10 mouse cellular contexts compared by ENCODE assay signal in the genomic region with DNA sequence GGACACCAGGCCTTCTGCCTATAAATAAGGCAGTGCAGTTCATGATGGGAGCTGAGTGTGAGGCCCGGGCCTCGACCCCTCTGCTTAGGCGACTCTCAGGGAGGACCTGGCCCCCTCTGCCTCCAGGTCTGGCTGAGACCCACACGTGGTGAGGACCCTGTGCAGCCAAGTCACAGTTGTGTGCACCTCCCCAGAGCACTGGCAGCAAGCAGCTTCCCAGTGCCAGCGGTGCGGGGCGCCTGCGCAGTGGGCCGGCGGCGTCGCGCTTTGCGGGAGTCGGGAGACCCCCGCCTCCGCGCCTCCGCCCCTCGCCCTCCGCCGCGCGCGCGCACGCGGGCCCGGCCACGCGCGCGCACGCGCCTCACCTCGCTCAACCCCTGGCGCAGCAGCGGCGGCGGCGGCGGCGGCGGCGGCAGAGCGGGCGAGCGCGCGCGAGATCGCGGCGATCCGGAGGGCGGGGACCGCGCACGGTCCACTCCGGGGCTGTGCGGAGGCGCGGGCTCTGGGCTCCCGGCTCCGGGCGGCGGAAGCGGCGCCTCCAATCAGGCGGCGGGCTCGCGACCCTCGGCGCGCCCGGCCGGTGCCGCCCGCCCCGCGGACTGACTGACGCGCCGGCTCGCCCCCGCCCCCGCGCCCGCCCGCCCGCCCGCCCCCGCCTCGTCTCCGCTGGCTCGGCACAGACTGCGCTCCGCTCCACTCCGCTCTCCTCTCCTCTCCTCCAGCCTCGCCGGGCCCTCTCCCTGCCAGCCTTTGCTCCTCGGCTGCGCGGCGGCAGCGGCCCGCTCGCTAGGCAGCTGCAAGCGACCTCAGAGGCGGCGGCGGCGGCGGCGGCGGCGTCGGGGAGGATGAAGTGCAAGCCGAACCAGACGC. TPM values are rescaled to one million over a fixed set of nuclear protein-coding genes. Genes with fewer than 3 reads are reported as not detected.
DNase-seq lines count a peak whose midpoint lies in the region; ATAC-seq and TF ChIP-seq lines count a peak whose summit lies in the region.
"Not testable (repeated sequence)": the region's sequence is repeated elsewhere in the genome, so short reads cannot be mapped to it uniquely, and the experiment has no call there.
"Had no signal": no experiment of that assay in that cellular context is flagged by ENCODE, and none has a peak within 500 bp of the region (broad histone marks: within the 10 kb centered on the region; RNA-seq: fewer than 3 reads in every experiment).

A gene (plus strand): TSS at position 388 of the 870 bp plus-strand sequence.

- not testable (repeated sequence) for H3K36me3 ChIP-seq in embryonic facial prominence, embryonic 15.5 days; heart, embryonic 11.5 days (ENCODE audit: control insufficient read depth, insufficient read depth, low read length); hindbrain, postnatal 0 days (ENCODE audit: insufficient read depth, low read length); liver, embryonic 11.5 days (ENCODE audit: control insufficient read depth, insufficient read depth, low read length); midbrain, postnatal 0 days (ENCODE audit: insufficient read depth, low read length); testis, adult 2 months (ENCODE audit: control insufficient read depth, insufficient read depth, low read length)

- not testable (repeated sequence) for H3K9me3 ChIP-seq in embryonic facial prominence, embryonic 15.5 days (replicated peaks); heart, embryonic 11.5 days (replicated peaks; ENCODE audit: control insufficient read depth, low read length); hindbrain, postnatal 0 days (ENCODE audit: low read length); liver, embryonic 11.5 days (ENCODE audit: control insufficient read depth, low read length); midbrain, postnatal 0 days (ENCODE audit: low read length)

- not testable (repeated sequence) for TF ChIP-seq POLR2A in testis, adult 2 months (IDR thresholded peaks at IDR 0.05; ENCODE audit: control insufficient read depth, low read depth, low read length)

- H3K9ac ChIP-seq in embryonic facial prominence, embryonic 15.5 days; heart, embryonic 11.5 days (ENCODE audit: low read depth, low read length); hindbrain, postnatal 0 days (replicated peaks; ENCODE audit: low read length); liver, embryonic 11.5 days (ENCODE audit: low read depth, low read length); midbrain, postnatal 0 days (replicated peaks; ENCODE audit: low read length, poor library complexity, severe bottlenecking): not testable (repeated sequence)

- H3K4me2 ChIP-seq in embryonic facial prominence, embryonic 15.5 days (replicated peaks), result peak within 1 kb of the TSS; percentile 40
- H3K4me2 ChIP-seq in heart, embryonic 11.5 days, result peak within 1 kb of the TSS; percentile 38
- not testable (repeated sequence) for H3K4me2 ChIP-seq in hindbrain, postnatal 0 days (ENCODE audit: low read depth, low read length); liver, embryonic 11.5 days; midbrain, postnatal 0 days (ENCODE audit: low read depth, low read length, poor library complexity, severe bottlenecking)

- ATAC-seq in cerebellum, adult (ENCODE audit: insufficient number of reproducible peaks, low FRiP score, low TSS enrichment), result peak; percentile 74
- peak; percentile 88 for ATAC-seq in embryonic facial prominence, embryonic 15.5 days (ENCODE audit: insufficient number of reproducible peaks, low FRiP score, low TSS enrichment, low read depth)
- ATAC-seq in heart, embryonic 11.5 days (replicated peaks; ENCODE audit: insufficient number of reproducible peaks, low FRiP score, low TSS enrichment), result peak; percentile 79
- ATAC-seq in hindbrain, postnatal 0 days, result peak; percentile 93
- ATAC-seq in liver, embryonic 11.5 days (replicated peaks; ENCODE audit: low FRiP score), result peak; percentile 67
- ATAC-seq in midbrain, postnatal 0 days (ENCODE audit: low FRiP score), result peak; percentile 91

- DNase-seq in hindbrain, postnatal 0 days (ENCODE audit: low spot score); layer of hippocampus, adult 8-10 months (ENCODE audit: low spot score in 2 of 2); liver, embryonic 11.5 days (ENCODE audit: low spot score); midbrain, postnatal 0 days (ENCODE audit: low spot score): not testable (repeated sequence)

- H3K4me1 ChIP-seq in embryonic facial prominence, embryonic 15.5 days; heart, embryonic 11.5 days (ENCODE audit: control insufficient read depth, insufficient read depth, low read length); hindbrain, postnatal 0 days (ENCODE audit: insufficient read depth, low read length); liver, embryonic 11.5 days (replicated peaks; ENCODE audit: control insufficient read depth, insufficient read depth, low read length); midbrain, postnatal 0 days (ENCODE audit: insufficient read depth, low read length); testis, adult 2 months (ENCODE audit: control insufficient read depth, insufficient read depth, low read length): not testable (repeated sequence)

- not testable (repeated sequence) for TF ChIP-seq CTCF in hindbrain, postnatal 0 days (IDR thresholded peaks at IDR 0.05; ENCODE audit: low read depth); midbrain, postnatal 0 days (IDR thresholded peaks at IDR 0.05); testis, adult 2 months (IDR thresholded peaks at IDR 0.05; ENCODE audit: control insufficient read depth, insufficient read depth, insufficient replicate concordance, low read depth, low read length)

- H3K4me3 ChIP-seq in embryonic facial prominence, embryonic 15.5 days (replicated peaks), result peak within 1 kb of the TSS; percentile 34
- H3K4me3 ChIP-seq in heart, embryonic 11.5 days (ENCODE audit: low read depth, low read length), result peak within 1 kb of the TSS; percentile 30; the same call in 1 of the 2 replicates
- H3K4me3 ChIP-seq in hindbrain, postnatal 0 days (ENCODE audit: low read length), result peak within 1 kb of the TSS; percentile 31; the same call in 1 of the 2 replicates
- not testable (repeated sequence) for H3K4me3 ChIP-seq in liver, embryonic 11.5 days (ENCODE audit: low read depth, low read length)
- peak within 1 kb of the TSS; percentile 36 for H3K4me3 ChIP-seq in midbrain, postnatal 0 days (ENCODE audit: low read depth, low read length)
- peak within 1 kb of the TSS; percentile 8; the same call in 1 of the 2 replicates for H3K4me3 ChIP-seq in testis, adult 2 months (ENCODE audit: control insufficient read depth, low read depth, low read length)

- H3K27ac ChIP-seq in embryonic facial prominence, embryonic 15.5 days (replicated peaks); heart, embryonic 11.5 days (ENCODE audit: low read depth, low read length); liver, embryonic 11.5 days (ENCODE audit: low read depth, low read length); midbrain, postnatal 0 days (ENCODE audit: low read depth, low read length); testis, adult 2 months (ENCODE audit: control insufficient read depth, insufficient read depth, low read depth, low read length): not testable (repeated sequence)
- H3K27ac ChIP-seq in hindbrain, postnatal 0 days, result peak within 1 kb of the TSS; percentile 62; the same call in 1 of the 2 replicates

- WGBS in embryonic facial prominence, embryonic 15.5 days, result no CpG with 5 or more reads among the region's 121 CpGs
- WGBS in heart, embryonic 11.5 days (ENCODE audit: insufficient replicate concordance), result no CpG with 5 or more reads among the region's 121 CpGs
- WGBS in hindbrain, postnatal 0 days, result no CpG with 5 or more reads among the region's 121 CpGs
- WGBS in liver, embryonic 11.5 days, result no CpG with 5 or more reads among the region's 121 CpGs
- WGBS in midbrain, postnatal 0 days, result 25% methylated on average over 4 of the region's 121 CpGs

- H3K27me3 ChIP-seq in embryonic facial prominence, embryonic 15.5 days; heart, embryonic 11.5 days (ENCODE audit: control insufficient read depth, insufficient read depth, low read length); hindbrain, postnatal 0 days (ENCODE audit: insufficient read depth, low read length); liver, embryonic 11.5 days (replicated peaks; ENCODE audit: control insufficient read depth, insufficient read depth, low read length); midbrain, postnatal 0 days (ENCODE audit: insufficient read depth, low read length); testis, adult 2 months (ENCODE audit: control insufficient read depth, insufficient read depth, low read length): not testable (repeated sequence)

RNA-seq across cellular contexts. Expression of the gene that starts here (rescaled TPM):
- polyA plus RNA-seq in embryonic facial prominence, embryonic 15.5 days (2015; fragmentation: Nextera tagmentation; extraction: Ambion mirVana), result 2.7 and 4.3 TPM in 2 replicates
- polyA plus RNA-seq in heart, embryonic 11.5 days (2014; fragmentation: Nextera tagmentation; extraction: Ambion mirVana), result 9.4 and 10.9 TPM in 2 replicates
- total RNA-seq in hindbrain, postnatal 0 days (2014; rRNA removed), result 53.4 and 57.6 TPM in 2 replicates
- 20.2 and 21.1 TPM in 2 replicates for polyA plus RNA-seq in hindbrain, postnatal 0 days (2015; fragmentation: Nextera tagmentation; extraction: Ambion mirVana)
- 10 to 100 TPM; 25.0 to 27.9 (median 26.9) TPM for total RNA-seq in layer of hippocampus, adult 8-10 months (2022)
- polyA plus RNA-seq in liver, embryonic 11.5 days (2014; fragmentation: Nextera tagmentation; extraction: Ambion mirVana), result 1.5 and 1.9 TPM in 2 replicates
- 70.4 and 89.2 TPM in 2 replicates for total RNA-seq in midbrain, postnatal 0 days (2014; rRNA removed)
- polyA plus RNA-seq in midbrain, postnatal 0 days (2015; fragmentation: Nextera tagmentation; extraction: Ambion mirVana), result 25.8 and 28.7 TPM in 2 replicates
- 0.64 and 1.2 TPM in 2 replicates for polyA plus RNA-seq in testis, adult 2 months (2012; rRNA removed)
- total RNA-seq: megakaryocyte progenitor cell, adult 5-6 weeks had no signal
- polyA plus RNA-seq: inflammation-experienced regulatory T-cells, adult 6 months had no signal
